Mouse (Mus musculus): ENCODE measurements at regions not wholly inside any gene's neighbourhood (a gene's known extent, or its start where the extent isn't known, plus 50 kb on each side); places are given as distances from the start of the nearest gene placed in this dataset.

DNA sequence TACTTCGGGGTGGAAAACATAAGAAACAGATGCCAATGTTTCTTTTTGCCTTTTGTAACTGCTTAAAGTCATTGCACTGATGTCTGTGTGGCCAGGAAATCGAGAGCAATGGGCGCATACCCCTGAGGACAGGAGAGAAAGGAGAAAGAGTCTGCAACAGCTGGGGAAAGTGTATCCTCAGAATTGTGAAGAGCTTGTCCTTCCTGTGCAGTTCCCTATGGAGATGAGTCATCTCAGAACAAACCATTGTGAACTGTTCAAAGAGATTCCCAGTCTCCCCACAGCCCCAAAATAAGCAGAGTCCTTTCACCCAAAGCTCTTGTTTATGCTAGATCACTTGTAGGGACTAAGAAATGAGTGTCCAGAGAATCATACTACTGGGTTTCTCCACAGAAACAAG lies 343.3 kb downstream of the Rnd3 start:
- Histone ChIP-seq H3K4me1 (ENCODE audit: insufficient read depth, low read length) (peaks cover 3% of the 10 kb centered on the region; the same call in 1 of the 2 replicates), H3K27ac (ENCODE audit: low read depth, low read length) (no peak overlapping the region), H3K4me2 (ENCODE audit: low read depth, low read length, poor library complexity, severe bottlenecking) (no peak overlapping the region), H3K9me3 (ENCODE audit: low read length) (no peaks in the 10 kb centered on the region), H3K27me3 (ENCODE audit: insufficient read depth, low read length) (no peaks in the 10 kb centered on the region), H3K4me3 (ENCODE audit: low read depth, low read length) (no peak overlapping the region), H3K9ac (replicated peaks; ENCODE audit: low read length, poor library complexity, severe bottlenecking) (no peak overlapping the region), H3K36me3 (ENCODE audit: insufficient read depth, low read length) (no peaks in the 10 kb centered on the region)
- no peak for TF ChIP-seq CTCF (IDR thresholded peaks at IDR 0.05)
- DNase-seq (ENCODE audit: low spot score) (no peak), ATAC-seq (ENCODE audit: low FRiP score) (no peak)
- WGBS, result 85% methylated on average over 3 of the region's 3 CpGs

DNA sequence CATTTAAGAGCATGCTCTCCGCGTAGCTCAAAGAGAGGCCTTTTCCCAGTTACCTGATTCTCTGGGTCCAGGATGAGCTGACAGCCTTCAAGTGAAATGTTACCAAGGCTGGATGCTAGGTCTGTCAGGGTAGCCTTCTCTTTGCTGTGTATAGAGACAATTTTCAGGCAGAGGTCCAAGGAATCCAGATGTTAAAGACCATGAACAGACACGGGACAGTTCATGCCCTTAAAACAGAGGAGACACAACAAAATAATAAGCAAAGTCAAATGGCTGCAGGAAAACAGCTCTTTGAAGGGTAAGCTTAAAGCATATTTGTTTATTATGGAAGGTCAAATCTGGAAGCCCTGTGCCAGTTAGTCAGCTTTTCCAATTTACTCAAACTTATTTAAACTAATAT lies 352.8 kb downstream of the Rnd3 start:
- H3K36me3 ChIP-seq (ENCODE audit: insufficient read depth, low read length), result no peaks in the 10 kb centered on the region
- no peak for DNase-seq (ENCODE audit: low spot score)
- WGBS, result 83% methylated on average over 3 of the region's 3 CpGs
- no peak overlapping the region for H3K4me3 ChIP-seq (ENCODE audit: low read depth, low read length)
- H3K4me2 ChIP-seq (ENCODE audit: low read depth, low read length, poor library complexity, severe bottlenecking), result no peak overlapping the region
- ATAC-seq (ENCODE audit: low FRiP score), result no peak
- H3K9me3 ChIP-seq (ENCODE audit: low read length), result no peaks in the 10 kb centered on the region
- no peaks in the 10 kb centered on the region for H3K4me1 ChIP-seq (ENCODE audit: insufficient read depth, low read length)
- no peak overlapping the region for H3K27ac ChIP-seq (ENCODE audit: low read depth, low read length)
- TF ChIP-seq CTCF (IDR thresholded peaks at IDR 0.05), result no peak
- no peak overlapping the region for H3K9ac ChIP-seq (replicated peaks; ENCODE audit: low read length, poor library complexity, severe bottlenecking)
- no peaks in the 10 kb centered on the region for H3K27me3 ChIP-seq (ENCODE audit: insufficient read depth, low read length)

DNA sequence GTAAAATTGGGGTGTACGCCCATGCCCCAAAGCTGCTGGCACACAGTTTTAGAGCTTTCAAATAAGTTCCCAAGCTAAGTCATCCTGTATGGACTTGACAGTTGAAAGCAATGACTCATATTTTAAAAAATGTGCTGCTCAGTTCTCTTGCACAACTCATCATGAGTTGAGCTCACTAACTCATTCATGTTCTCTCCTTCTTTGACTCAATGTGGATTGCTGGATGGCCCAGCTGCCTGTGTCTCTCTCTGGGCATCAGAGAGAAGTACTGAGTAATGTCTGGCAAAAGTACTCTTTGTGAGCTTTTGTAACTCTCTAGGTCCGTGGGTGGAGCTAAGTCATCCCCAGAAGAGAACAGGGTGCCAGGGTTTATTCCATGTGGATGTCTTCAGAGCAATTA lies 355.3 kb downstream of the Rnd3 start:
- DNase-seq (ENCODE audit: low spot score) (no peak), ATAC-seq (ENCODE audit: low FRiP score) (no peak)
- no peak for TF ChIP-seq CTCF (IDR thresholded peaks at IDR 0.05)
- 94% methylated on average over 2 of the region's 2 CpGs for WGBS
- H3K9me3 ChIP-seq (ENCODE audit: low read length), result no peaks in the 10 kb centered on the region
- H3K27me3 ChIP-seq (ENCODE audit: insufficient read depth, low read length), result no peaks in the 10 kb centered on the region
- no peak overlapping the region for H3K9ac ChIP-seq (replicated peaks; ENCODE audit: low read length, poor library complexity, severe bottlenecking)
- no peak overlapping the region for H3K27ac ChIP-seq (ENCODE audit: low read depth, low read length)
- H3K4me3 ChIP-seq (ENCODE audit: low read depth, low read length), result no peak overlapping the region
- H3K36me3 ChIP-seq (ENCODE audit: insufficient read depth, low read length), result no peaks in the 10 kb centered on the region
- no peaks in the 10 kb centered on the region for H3K4me1 ChIP-seq (ENCODE audit: insufficient read depth, low read length)
- H3K4me2 ChIP-seq (ENCODE audit: low read depth, low read length, poor library complexity, severe bottlenecking), result no peak overlapping the region

DNA sequence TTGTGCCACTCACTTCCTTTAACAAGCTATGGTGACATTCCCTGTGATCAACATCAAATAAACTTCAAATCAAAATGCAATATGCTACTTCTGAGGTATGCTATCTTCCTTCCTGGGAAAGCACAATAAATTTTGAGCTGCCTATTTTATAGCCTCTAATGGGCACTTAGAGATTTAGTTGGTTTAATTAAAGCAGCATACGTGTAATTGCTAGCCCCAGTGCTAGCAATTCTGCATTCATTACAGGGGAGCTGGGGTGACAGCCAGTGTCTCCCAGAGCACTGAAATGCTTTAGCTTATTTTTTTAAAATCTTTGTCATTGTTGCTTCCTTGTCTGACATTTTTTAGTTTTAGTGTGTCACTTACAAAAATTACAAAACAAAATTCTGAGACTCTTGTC lies 355.8 kb downstream of the Rnd3 start:
- Histone ChIP-seq H3K4me3 (ENCODE audit: low read depth, low read length) (no peak overlapping the region), H3K4me2 (ENCODE audit: low read depth, low read length, poor library complexity, severe bottlenecking) (no peak overlapping the region), H3K27me3 (ENCODE audit: insufficient read depth, low read length) (no peaks in the 10 kb centered on the region), H3K4me1 (ENCODE audit: insufficient read depth, low read length) (no peaks in the 10 kb centered on the region), H3K36me3 (ENCODE audit: insufficient read depth, low read length) (no peaks in the 10 kb centered on the region), H3K27ac (ENCODE audit: low read depth, low read length) (no peak overlapping the region), H3K9ac (replicated peaks; ENCODE audit: low read length, poor library complexity, severe bottlenecking) (no peak overlapping the region), H3K9me3 (ENCODE audit: low read length) (no peaks in the 10 kb centered on the region)
- no peak for TF ChIP-seq CTCF (IDR thresholded peaks at IDR 0.05)
- ATAC-seq (ENCODE audit: low FRiP score) (no peak), DNase-seq (ENCODE audit: low spot score) (no peak)
- 35% methylated on average over 1 of the region's 1 CpGs for WGBS

DNA sequence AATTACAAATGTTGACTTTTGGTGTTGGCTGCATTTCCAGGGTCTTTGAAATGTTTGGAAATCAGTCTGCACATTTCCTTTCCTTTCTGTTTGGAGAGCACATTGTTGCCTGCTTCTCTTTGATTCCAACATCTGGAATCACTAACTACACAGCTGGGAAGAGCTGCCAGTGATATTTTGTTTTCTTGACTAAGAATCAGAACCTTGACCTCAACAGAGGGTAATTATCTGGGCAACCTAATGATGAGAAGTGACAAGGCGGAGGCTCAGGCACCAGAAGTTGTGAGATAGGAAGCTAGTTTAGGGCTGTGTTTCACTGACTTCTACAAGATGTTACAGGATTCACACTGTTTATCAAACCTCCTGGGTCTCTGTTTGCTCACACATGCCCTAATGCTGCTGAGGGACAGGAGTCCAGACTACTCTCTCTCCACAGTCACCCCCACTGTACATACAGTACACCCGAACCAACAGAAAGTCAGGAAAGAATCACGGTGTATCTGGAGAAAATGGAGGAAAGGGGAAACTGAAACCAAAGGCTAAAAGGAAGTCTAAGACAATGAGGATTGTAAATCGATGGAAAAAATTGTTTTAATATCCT lies 359.8 kb downstream of the Rnd3 start:
- Histone ChIP-seq H3K27me3 (ENCODE audit: insufficient read depth, low read length) (no peaks in the 10 kb centered on the region), H3K4me1 (ENCODE audit: insufficient read depth, low read length) (no peaks in the 10 kb centered on the region), H3K27ac (ENCODE audit: low read depth, low read length) (no peak overlapping the region), H3K36me3 (ENCODE audit: insufficient read depth, low read length) (no peaks in the 10 kb centered on the region), H3K4me2 (ENCODE audit: low read depth, low read length, poor library complexity, severe bottlenecking) (no peak overlapping the region), H3K9ac (replicated peaks; ENCODE audit: low read length, poor library complexity, severe bottlenecking) (no peak overlapping the region), H3K9me3 (ENCODE audit: low read length) (no peaks in the 10 kb centered on the region), H3K4me3 (ENCODE audit: low read depth, low read length) (no peak overlapping the region)
- no peak for DNase-seq (ENCODE audit: low spot score)
- 85% methylated on average over 4 of the region's 4 CpGs for WGBS
- TF ChIP-seq CTCF (IDR thresholded peaks at IDR 0.05), result no peak
- no peak for ATAC-seq (ENCODE audit: low FRiP score)

DNA sequence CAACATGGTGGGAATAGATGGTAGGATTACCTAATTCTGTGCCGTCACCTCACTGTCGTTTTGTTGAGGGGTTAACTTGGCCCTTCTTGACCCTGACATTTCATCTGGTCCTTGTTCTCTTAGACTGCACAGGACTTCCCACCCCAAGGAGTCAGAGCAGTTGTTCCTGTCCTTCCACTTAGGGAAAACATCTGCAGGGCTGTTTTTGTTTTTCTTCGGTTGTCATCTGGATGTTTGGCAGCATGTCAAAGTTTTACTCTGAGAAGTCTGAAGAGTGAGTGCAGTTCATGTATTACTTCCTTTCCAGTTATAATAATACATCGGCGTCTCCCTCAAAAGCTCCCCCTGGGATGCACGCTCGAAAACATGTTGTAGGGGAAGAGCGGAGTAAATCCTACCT lies 376.8 kb downstream of the Rnd3 start:
- no peaks in the 10 kb centered on the region for H3K36me3 ChIP-seq (ENCODE audit: insufficient read depth, low read length)
- H3K4me3 ChIP-seq (ENCODE audit: low read depth, low read length), result no peak overlapping the region
- H3K4me1 ChIP-seq (ENCODE audit: insufficient read depth, low read length), result no peaks in the 10 kb centered on the region
- H3K4me2 ChIP-seq (ENCODE audit: low read depth, low read length, poor library complexity, severe bottlenecking), result no peak overlapping the region
- DNase-seq (ENCODE audit: low spot score) (no peak), ATAC-seq (ENCODE audit: low FRiP score) (no peak)
- H3K9ac ChIP-seq (replicated peaks; ENCODE audit: low read length, poor library complexity, severe bottlenecking), result no peak overlapping the region
- no peak for TF ChIP-seq CTCF (IDR thresholded peaks at IDR 0.05)
- WGBS, result 91% methylated on average over 8 of the region's 8 CpGs
- no peaks in the 10 kb centered on the region for H3K27me3 ChIP-seq (ENCODE audit: insufficient read depth, low read length)
- no peaks in the 10 kb centered on the region for H3K9me3 ChIP-seq (ENCODE audit: low read length)
- H3K27ac ChIP-seq (ENCODE audit: low read depth, low read length), result no peak overlapping the region

Measured in midbrain, postnatal 0 days (tissue).